Mouse (Mus musculus) hindbrain, embryonic 10.5 days (tissue): ENCODE measurements around the gene Napsa. TPM values are rescaled to one million over a fixed set of nuclear protein-coding genes. Genes with fewer than 3 reads are reported as not detected.
A peak's percentile ranks its signal among the peaks of the same experiment; 100 is the strongest.

Source experiments
- DNase-seq: peaks from one replicate; pipeline ENCODE4 v3.0.0-alpha.2; 2017; ENCODE audit warnings: low spot score
- H3K27ac ChIP-seq: fragments of 300-500 bp; sonication (generic); 2 replicates; pipeline ENCODE4 v1.5.1; 2016; ENCODE audit warnings: mild to moderate bottlenecking, moderate library complexity
- H3K27me3 ChIP-seq: fragments of 300-500 bp; sonication (generic); 2 replicates; pipeline ENCODE4 v1.6.1; 2016; ENCODE audit warnings: mild to moderate bottlenecking; ENCODE audit not compliant: poor library complexity, insufficient read depth, severe bottlenecking
- H3K36me3 ChIP-seq: fragments of 300-500 bp; sonication (generic); 2 replicates; pipeline ENCODE4 v1.6.1; 2016; ENCODE audit warnings: mild to moderate bottlenecking, moderate library complexity
- H3K4me1 ChIP-seq: fragments of 300-500 bp; sonication (generic); replicated peaks from 2 replicates; pipeline ENCODE4 v1.6.1; 2016; ENCODE audit warnings: mild to moderate bottlenecking
- H3K4me3 ChIP-seq: fragments of 300-500 bp; sonication (generic); 2 replicates; pipeline ENCODE4 v1.5.1; 2016; ENCODE audit warnings: mild to moderate bottlenecking, moderate library complexity
- H3K9me3 ChIP-seq: fragments of 300-500 bp; sonication (generic); 2 replicates; pipeline ENCODE4 v1.6.1; 2016; ENCODE audit warnings: mild to moderate bottlenecking, moderate library complexity
- WGBS: fragments of 180-500 bp; shearing (Covaris S2); methylation state at CpG from one replicate; pipeline ENCODE4 v1.1.7; 2016; 5-methylcytosine and 5-hydroxymethylcytosine counted together
- polyA plus RNA-seq: library from polyadenylated mRNA; unstranded; fragments of >200 nt; fragmentation: Nextera tagmentation; extraction: Ambion mirVana; gene quantifications from 2 replicates; pipeline ENCODE4 v1.2.1, GENCODE M21; 2016

Gene Napsa
- polyA plus RNA-seq, 1 experiment from 2014 or later: 0.38 TPM

- Histone ChIP-seq H3K9me3 (no peaks in the 10 kb centered on the region), H3K4me3 (no peak overlapping the region; the same call in 1 of the 2 replicates), H3K36me3 (no peaks in the 10 kb centered on the region), H3K27me3 (peaks cover 75% of the 10 kb centered on the region), H3K27ac (no peak overlapping the region), H3K4me1 (peaks cover 51% of the 10 kb centered on the region)
- DNase-seq: no peak
- 9% methylated on average over 29 of the region's 29 CpGs for WGBS
These were observed 34.2 kb downstream of the Napsa start for GRCm38 (mm10) chr7:44606171-44606901.

- Histone ChIP-seq H3K4me3 (no peak overlapping the region), H3K4me1 (peaks cover 28% of the 10 kb centered on the region), H3K27ac (no peak overlapping the region), H3K27me3 (peaks cover 57% of the 10 kb centered on the region), H3K9me3 (0 out of 2 replicates have a peak, but pooled peaks cover 6% of the 10 kb centered on the region), H3K36me3 (no peaks in the 10 kb centered on the region)
- 85% methylated on average over 7 of the region's 7 CpGs for WGBS
- no peak for DNase-seq
These were observed 40.0 kb downstream of the Napsa start for GRCm38 (mm10) chr7:44612192-44612591.

GRCm38 (mm10) chr7:44614041-44614688 is 42.0 kb downstream of the Napsa start:
- DNase-seq: no peak
- 8% methylated on average over 20 of the region's 20 CpGs for WGBS

GRCm38 (mm10) chr7:44615309-44615708 is 43.1 kb downstream of the Napsa start:
- Histone ChIP-seq H3K27ac (no peak overlapping the region), H3K9me3 (peaks cover 14% of the 10 kb centered on the region; the same call in 1 of the 2 replicates), H3K36me3 (no peaks in the 10 kb centered on the region), H3K4me3 (peak overlapping the region; percentile 13), H3K4me1 (peaks cover 28% of the 10 kb centered on the region), H3K27me3 (peaks cover 40% of the 10 kb centered on the region)
- 17% methylated on average over 10 of the region's 10 CpGs for WGBS
- DNase-seq: no peak

More at GRCm38 (mm10) chr7:44614041-44614688, 42.0 kb downstream of the Napsa start:
- peak overlapping the region; percentile 20; the same call in 1 of the 2 replicates for H3K4me3 ChIP-seq
- 0 out of 2 replicates have a peak, but pooled peaks cover 6% of the 10 kb centered on the region for H3K9me3 ChIP-seq
- no peaks in the 10 kb centered on the region for H3K36me3 ChIP-seq
- peaks cover 40% of the 10 kb centered on the region for H3K27me3 ChIP-seq
- no peak overlapping the region for H3K27ac ChIP-seq
- peaks cover 28% of the 10 kb centered on the region for H3K4me1 ChIP-seq

- H3K27ac ChIP-seq: no peak overlapping the region
- 75% methylated on average over 14 of the region's 14 CpGs for WGBS
These were observed 43.8 kb downstream of the Napsa start for GRCm38 (mm10) chr7:44615987-44616386.

GRCm38 (mm10) chr7:44617059-44617458 is 44.9 kb downstream of the Napsa start:
- Histone ChIP-seq H3K9me3 (peaks cover 14% of the 10 kb centered on the region; the same call in 1 of the 2 replicates), H3K27ac (no peak overlapping the region), H3K36me3 (no peaks in the 10 kb centered on the region), H3K4me3 (no peak overlapping the region), H3K4me1 (peaks cover 28% of the 10 kb centered on the region), H3K27me3 (peaks cover 37% of the 10 kb centered on the region)
- DNase-seq: no peak
- 71% methylated on average over 3 of the region's 3 CpGs for WGBS

More at GRCm38 (mm10) chr7:44615987-44616386, 43.8 kb downstream of the Napsa start:
- Histone ChIP-seq H3K36me3 (no peaks in the 10 kb centered on the region), H3K9me3 (peaks cover 14% of the 10 kb centered on the region; the same call in 1 of the 2 replicates), H3K4me1 (peaks cover 28% of the 10 kb centered on the region), H3K4me3 (no peak overlapping the region), H3K27me3 (peaks cover 40% of the 10 kb centered on the region)
- DNase-seq: no peak

- 45% methylated on average over 18 of the region's 18 CpGs for WGBS
- Histone ChIP-seq H3K27ac (no peak overlapping the region), H3K9me3 (peaks cover 7% of the 10 kb centered on the region; the same call in 1 of the 2 replicates), H3K4me1 (peaks cover 10% of the 10 kb centered on the region; the same call in 1 of the 2 replicates), H3K36me3 (no peaks in the 10 kb centered on the region), H3K27me3 (peaks cover 12% of the 10 kb centered on the region), H3K4me3 (no peak overlapping the region)
- DNase-seq: no peak
These were observed 51.7 kb downstream of the Napsa start for GRCm38 (mm10) chr7:44623714-44624542.

- no peak for DNase-seq
- WGBS: 76% methylated on average over 3 of the region's 3 CpGs
- Histone ChIP-seq H3K9me3 (peaks cover 5% of the 10 kb centered on the region; the same call in 1 of the 2 replicates), H3K4me1 (peaks cover 10% of the 10 kb centered on the region; the same call in 1 of the 2 replicates), H3K27me3 (peaks cover 12% of the 10 kb centered on the region), H3K36me3 (no peaks in the 10 kb centered on the region), H3K4me3 (no peak overlapping the region), H3K27ac (no peak overlapping the region)
These were observed 52.3 kb downstream of the Napsa start for GRCm38 (mm10) chr7:44624543-44624826.

GRCm38 (mm10) chr7:44624828-44625227 is 52.6 kb downstream of the Napsa start:
- no peak for DNase-seq

GRCm38 (mm10) chr7:44625241-44626067 is 53.3 kb downstream of the Napsa start:
- no peak overlapping the region for H3K27ac ChIP-seq
- H3K36me3 ChIP-seq: no peaks in the 10 kb centered on the region
- no peak for DNase-seq
- WGBS: 91% methylated on average over 13 of the region's 13 CpGs
- H3K27me3 ChIP-seq: peaks cover 12% of the 10 kb centered on the region
- H3K4me3 ChIP-seq: no peak overlapping the region
- no peaks in the 10 kb centered on the region for H3K9me3 ChIP-seq
- peaks cover 10% of the 10 kb centered on the region; the same call in 1 of the 2 replicates for H3K4me1 ChIP-seq

More at GRCm38 (mm10) chr7:44624828-44625227, 52.6 kb downstream of the Napsa start:
- H3K36me3 ChIP-seq: no peaks in the 10 kb centered on the region
- H3K27me3 ChIP-seq: peaks cover 12% of the 10 kb centered on the region
- WGBS: 63% methylated on average over 14 of the region's 14 CpGs
- peaks cover 10% of the 10 kb centered on the region; the same call in 1 of the 2 replicates for H3K4me1 ChIP-seq
- H3K4me3 ChIP-seq: no peak overlapping the region
- no peak overlapping the region for H3K27ac ChIP-seq
- peaks cover 1% of the 10 kb centered on the region; the same call in 1 of the 2 replicates for H3K9me3 ChIP-seq

- no peak for DNase-seq
- 58% methylated on average over 1 of the region's 1 CpGs for WGBS
- peaks cover 12% of the 10 kb centered on the region for H3K27me3 ChIP-seq
- no peaks in the 10 kb centered on the region for H3K9me3 ChIP-seq
- no peak overlapping the region for H3K4me3 ChIP-seq
- H3K4me1 ChIP-seq: peaks cover 10% of the 10 kb centered on the region; the same call in 1 of the 2 replicates
- no peaks in the 10 kb centered on the region for H3K36me3 ChIP-seq
- no peak overlapping the region for H3K27ac ChIP-seq
These were observed 53.8 kb downstream of the Napsa start for GRCm38 (mm10) chr7:44626068-44626385.

- H3K4me1 ChIP-seq: peaks cover 10% of the 10 kb centered on the region; the same call in 1 of the 2 replicates
- WGBS: 87% methylated on average over 13 of the region's 13 CpGs
These were observed 54.8 kb downstream of the Napsa start for GRCm38 (mm10) chr7:44626966-44627365.

More at GRCm38 (mm10) chr7:44626966-44627365, 54.8 kb downstream of the Napsa start:
- no peak for DNase-seq
- Histone ChIP-seq H3K27ac (no peak overlapping the region), H3K36me3 (no peaks in the 10 kb centered on the region), H3K27me3 (peaks cover 17% of the 10 kb centered on the region; the same call in 1 of the 2 replicates), H3K9me3 (no peaks in the 10 kb centered on the region), H3K4me3 (no peak overlapping the region)
